Mouse (Mus musculus): ENCODE measurements around the gene Ppm1b. TPM values are rescaled to one million over a fixed set of nuclear protein-coding genes. Genes with fewer than 3 reads are reported as not detected.

Gene Ppm1b
- polyA plus RNA-seq, 1 experiment from 2014 or later: 97.5 TPM

DNA sequence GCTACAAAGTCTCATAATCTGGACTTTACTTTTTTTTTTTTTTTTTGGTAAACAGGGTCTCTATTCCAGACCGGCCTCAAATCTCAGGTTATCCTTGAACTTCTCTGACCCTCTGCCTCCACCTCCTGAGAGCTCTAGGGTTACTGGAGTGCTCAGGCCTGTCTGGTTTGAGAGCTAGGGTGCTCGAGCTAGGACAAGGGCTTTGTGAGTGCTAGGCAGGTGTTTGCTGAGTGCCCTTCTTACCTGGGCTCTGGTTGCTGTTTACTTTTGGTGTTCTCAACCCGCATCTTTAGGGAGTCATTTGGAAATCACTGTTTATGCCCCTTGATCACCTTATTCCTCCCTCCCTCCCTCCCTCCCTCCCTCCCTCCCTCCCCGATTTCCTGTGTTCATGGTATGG, 5.5 kb downstream of the Ppm1b start:
- WGBS: 91% methylated on average over 4 of the region's 4 CpGs
- no peak overlapping the region for H3K4me2 ChIP-seq (ENCODE audit: low read length)
- no peaks in the 10 kb centered on the region for H3K36me3 ChIP-seq (ENCODE audit: control insufficient read depth, insufficient read depth, low read length)
- H3K4me3 ChIP-seq (replicated peaks; ENCODE audit: low read depth, low read length): no peak overlapping the region
- DNase-seq: no peak
- H3K9me3 ChIP-seq (ENCODE audit: control insufficient read depth, low read length): no peaks in the 10 kb centered on the region
- H3K9ac ChIP-seq (replicated peaks; ENCODE audit: low read length): no peak overlapping the region
- H3K4me1 ChIP-seq (ENCODE audit: control insufficient read depth, insufficient read depth, low read length): peaks cover 22% of the 10 kb centered on the region
- ATAC-seq (ENCODE audit: low FRiP score, low TSS enrichment): no peak
- H3K27ac ChIP-seq (replicated peaks; ENCODE audit: low read depth, low read length): no peak overlapping the region
- no peaks in the 10 kb centered on the region for H3K27me3 ChIP-seq (ENCODE audit: control insufficient read depth, insufficient read depth, low read length)

DNA sequence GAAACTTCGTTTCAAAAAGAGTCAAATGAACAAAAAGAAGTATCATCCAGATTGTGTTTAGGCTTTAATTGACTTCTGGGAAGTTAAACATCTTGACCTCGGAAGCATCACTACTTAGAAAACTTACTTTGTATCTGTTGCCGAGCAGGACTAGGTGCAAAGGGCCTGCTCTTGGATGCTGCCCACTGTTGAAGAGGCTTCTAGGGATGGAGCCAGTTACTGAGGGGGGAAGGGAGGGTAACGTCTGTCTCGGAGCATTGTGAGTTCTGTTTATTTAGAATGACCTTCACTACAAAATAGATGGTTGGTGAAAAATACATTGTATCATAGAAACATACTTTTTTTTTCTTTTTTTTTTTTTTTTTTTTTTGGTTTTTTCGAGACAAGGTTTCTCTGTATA, 7.1 kb downstream of the Ppm1b start:
- Histone ChIP-seq H3K27ac (replicated peaks; ENCODE audit: low read depth, low read length) (no peak overlapping the region), H3K4me3 (replicated peaks; ENCODE audit: low read depth, low read length) (no peak overlapping the region), H3K4me1 (ENCODE audit: control insufficient read depth, insufficient read depth, low read length) (peaks cover 22% of the 10 kb centered on the region), H3K9ac (replicated peaks; ENCODE audit: low read length) (no peak overlapping the region), H3K9me3 (ENCODE audit: control insufficient read depth, low read length) (no peaks in the 10 kb centered on the region), H3K36me3 (ENCODE audit: control insufficient read depth, insufficient read depth, low read length) (no peaks in the 10 kb centered on the region), H3K27me3 (ENCODE audit: control insufficient read depth, insufficient read depth, low read length) (no peaks in the 10 kb centered on the region), H3K4me2 (ENCODE audit: low read length) (no peak overlapping the region)
- 90% methylated on average over 6 of the region's 6 CpGs for WGBS
- ATAC-seq (ENCODE audit: low FRiP score, low TSS enrichment) (no peak), DNase-seq (no peak)

DNA sequence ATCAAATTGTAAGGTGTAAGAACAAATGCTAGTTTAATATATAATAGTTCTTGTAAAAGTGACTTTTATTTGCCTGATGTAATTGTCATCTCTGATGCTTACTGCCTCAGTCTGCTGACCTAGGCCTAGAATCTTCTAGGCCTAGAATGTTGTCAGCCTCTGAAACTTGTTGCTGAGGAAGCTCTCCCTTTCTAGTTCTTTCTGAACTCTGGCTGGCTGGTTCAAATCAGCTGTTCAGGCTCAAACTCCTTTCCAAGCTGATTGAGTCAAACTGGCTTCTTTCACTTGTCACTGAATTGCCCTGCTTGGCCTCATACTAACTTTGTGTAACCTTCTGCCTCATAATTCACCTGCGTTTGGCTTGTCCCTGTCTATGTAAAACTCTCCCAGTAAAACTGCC, 9.7 kb downstream of the Ppm1b start:
- H3K27ac ChIP-seq (replicated peaks; ENCODE audit: low read depth, low read length): no peak overlapping the region
- no peak for ATAC-seq (ENCODE audit: low FRiP score, low TSS enrichment)
- H3K36me3 ChIP-seq (ENCODE audit: control insufficient read depth, insufficient read depth, low read length): no peaks in the 10 kb centered on the region
- no peak overlapping the region for H3K9ac ChIP-seq (replicated peaks; ENCODE audit: low read length)
- 97% methylated on average over 1 of the region's 1 CpGs for WGBS
- no peaks in the 10 kb centered on the region for H3K27me3 ChIP-seq (ENCODE audit: control insufficient read depth, insufficient read depth, low read length)
- H3K4me2 ChIP-seq (ENCODE audit: low read length): no peak overlapping the region
- DNase-seq: no peak
- no peaks in the 10 kb centered on the region for H3K9me3 ChIP-seq (ENCODE audit: control insufficient read depth, low read length)
- H3K4me3 ChIP-seq (replicated peaks; ENCODE audit: low read depth, low read length): no peak overlapping the region
- 0 out of 2 replicates have a peak, but pooled peaks cover 3% of the 10 kb centered on the region for H3K4me1 ChIP-seq (ENCODE audit: control insufficient read depth, insufficient read depth, low read length)

DNA sequence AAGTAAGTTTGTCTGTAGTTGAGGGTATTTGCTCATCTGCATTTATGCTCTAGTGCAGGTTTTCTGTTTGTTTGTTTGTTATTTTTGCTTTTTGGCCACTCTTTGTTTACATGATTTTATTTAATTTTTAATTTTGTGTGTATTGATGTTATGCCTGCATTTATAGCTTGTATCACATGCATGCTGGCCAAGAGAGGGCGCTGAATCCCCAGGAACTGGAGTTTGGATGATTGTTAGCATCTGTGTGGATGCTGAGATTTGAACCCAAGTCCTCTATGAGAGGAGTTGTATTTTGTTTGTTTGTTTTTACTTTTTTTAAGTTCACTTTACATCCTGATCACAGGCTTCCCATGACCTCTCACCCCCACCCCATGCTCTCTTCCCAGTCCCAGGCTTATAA, 10.5 kb downstream of the Ppm1b start:
- DNase-seq (no peak), ATAC-seq (ENCODE audit: low FRiP score, low TSS enrichment) (no peak)
- no peak overlapping the region for H3K4me3 ChIP-seq (replicated peaks; ENCODE audit: low read depth, low read length)
- no peaks in the 10 kb centered on the region for H3K4me1 ChIP-seq (ENCODE audit: control insufficient read depth, insufficient read depth, low read length)
- H3K36me3 ChIP-seq (ENCODE audit: control insufficient read depth, insufficient read depth, low read length): no peaks in the 10 kb centered on the region
- H3K9me3 ChIP-seq (ENCODE audit: control insufficient read depth, low read length): no peaks in the 10 kb centered on the region
- H3K27me3 ChIP-seq (ENCODE audit: control insufficient read depth, insufficient read depth, low read length): no peaks in the 10 kb centered on the region
- H3K27ac ChIP-seq (replicated peaks; ENCODE audit: low read depth, low read length): no peak overlapping the region
- WGBS: 78% methylated on average over 1 of the region's 1 CpGs
- no peak overlapping the region for H3K9ac ChIP-seq (replicated peaks; ENCODE audit: low read length)
- no peak overlapping the region for H3K4me2 ChIP-seq (ENCODE audit: low read length)

DNA sequence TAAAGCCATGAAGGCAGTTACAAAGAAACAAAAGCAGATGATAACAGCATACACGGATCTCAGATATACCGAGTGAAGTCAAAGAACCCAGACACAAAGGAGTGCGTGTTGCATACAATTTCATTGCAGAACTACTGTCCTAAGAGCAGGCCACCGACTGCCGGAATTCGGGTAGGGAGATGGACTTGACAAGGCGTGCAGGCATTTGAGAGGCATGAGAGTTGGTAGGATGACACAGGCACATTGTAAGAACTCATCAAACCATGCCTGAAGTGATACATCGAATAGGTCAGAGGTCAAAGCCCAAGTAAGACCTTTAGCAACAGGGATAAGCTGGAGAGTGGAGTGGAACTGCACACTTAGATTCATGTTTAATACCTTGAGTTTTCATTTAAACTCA, 13.4 kb downstream of the Ppm1b start:
- Histone ChIP-seq H3K27me3 (ENCODE audit: control insufficient read depth, insufficient read depth, low read length) (no peaks in the 10 kb centered on the region), H3K4me2 (ENCODE audit: low read length) (no peak overlapping the region), H3K4me3 (replicated peaks; ENCODE audit: low read depth, low read length) (no peak overlapping the region), H3K27ac (replicated peaks; ENCODE audit: low read depth, low read length) (no peak overlapping the region), H3K9me3 (ENCODE audit: control insufficient read depth, low read length) (no peaks in the 10 kb centered on the region), H3K36me3 (ENCODE audit: control insufficient read depth, insufficient read depth, low read length) (no peaks in the 10 kb centered on the region), H3K9ac (replicated peaks; ENCODE audit: low read length) (no peak overlapping the region), H3K4me1 (ENCODE audit: control insufficient read depth, insufficient read depth, low read length) (no peaks in the 10 kb centered on the region)
- no peak for ATAC-seq (ENCODE audit: low FRiP score, low TSS enrichment)
- 39% methylated on average over 8 of the region's 8 CpGs for WGBS
- DNase-seq: no peak

DNA sequence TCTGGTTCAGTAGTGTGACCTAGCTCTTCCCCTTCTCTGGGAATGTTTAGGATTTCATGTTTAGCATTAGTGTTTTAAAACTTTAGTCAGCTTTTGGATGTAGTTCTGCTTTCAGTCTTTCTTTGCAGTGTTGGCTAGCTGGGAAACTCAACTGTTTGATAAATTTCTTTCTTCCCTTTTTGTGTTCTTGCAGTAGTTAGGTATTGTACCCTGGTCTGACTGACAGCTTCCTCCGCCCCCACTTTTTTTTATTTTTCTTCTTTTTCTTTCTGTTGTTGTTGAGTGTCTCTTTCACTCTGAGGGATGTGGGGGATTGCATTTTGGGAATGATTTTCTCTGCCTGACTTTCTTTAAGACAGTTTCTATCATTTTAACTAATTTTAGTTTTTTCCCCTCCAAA, 25.2 kb downstream of the Ppm1b start:
- DNase-seq: no peak
- Histone ChIP-seq H3K27ac (replicated peaks; ENCODE audit: low read depth, low read length) (no peak overlapping the region), H3K9me3 (ENCODE audit: control insufficient read depth, low read length) (no peaks in the 10 kb centered on the region), H3K9ac (replicated peaks; ENCODE audit: low read length) (no peak overlapping the region), H3K27me3 (ENCODE audit: control insufficient read depth, insufficient read depth, low read length) (no peaks in the 10 kb centered on the region), H3K4me2 (ENCODE audit: low read length) (no peak overlapping the region), H3K36me3 (ENCODE audit: control insufficient read depth, insufficient read depth, low read length) (no peaks in the 10 kb centered on the region), H3K4me3 (replicated peaks; ENCODE audit: low read depth, low read length) (no peak overlapping the region), H3K4me1 (ENCODE audit: control insufficient read depth, insufficient read depth, low read length) (no peaks in the 10 kb centered on the region)
- ATAC-seq (ENCODE audit: low FRiP score, low TSS enrichment): no peak
- WGBS: 85% methylated on average over 1 of the region's 1 CpGs

DNA sequence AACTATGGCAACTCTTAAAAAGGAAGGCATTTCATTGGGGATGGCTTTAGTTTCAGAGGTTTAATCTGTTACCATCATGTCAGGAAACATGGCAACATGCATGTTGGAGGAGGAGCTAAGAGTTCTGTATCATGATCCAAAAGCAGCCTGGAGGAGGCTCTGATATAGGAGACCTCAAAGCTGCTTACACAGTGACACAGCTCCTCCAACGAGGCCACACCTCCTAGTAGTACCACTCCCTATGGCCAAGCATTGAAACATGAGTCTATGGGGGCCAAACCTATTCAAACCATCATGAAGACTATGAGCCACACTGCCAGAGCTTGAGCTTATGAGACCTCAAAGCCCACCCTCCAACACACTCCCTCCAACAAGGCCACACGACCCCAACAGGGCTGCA, 26.2 kb downstream of the Ppm1b start:
- H3K4me2 ChIP-seq (ENCODE audit: low read length): no peak overlapping the region
- 90% methylated on average over 2 of the region's 2 CpGs for WGBS
- no peaks in the 10 kb centered on the region for H3K36me3 ChIP-seq (ENCODE audit: control insufficient read depth, insufficient read depth, low read length)
- no peaks in the 10 kb centered on the region for H3K27me3 ChIP-seq (ENCODE audit: control insufficient read depth, insufficient read depth, low read length)
- H3K27ac ChIP-seq (replicated peaks; ENCODE audit: low read depth, low read length): no peak overlapping the region
- H3K4me3 ChIP-seq (replicated peaks; ENCODE audit: low read depth, low read length): no peak overlapping the region
- no peak overlapping the region for H3K9ac ChIP-seq (replicated peaks; ENCODE audit: low read length)
- no peak for ATAC-seq (ENCODE audit: low FRiP score, low TSS enrichment)
- DNase-seq: no peak
- no peaks in the 10 kb centered on the region for H3K9me3 ChIP-seq (ENCODE audit: control insufficient read depth, low read length)
- no peaks in the 10 kb centered on the region for H3K4me1 ChIP-seq (ENCODE audit: control insufficient read depth, insufficient read depth, low read length)

DNA sequence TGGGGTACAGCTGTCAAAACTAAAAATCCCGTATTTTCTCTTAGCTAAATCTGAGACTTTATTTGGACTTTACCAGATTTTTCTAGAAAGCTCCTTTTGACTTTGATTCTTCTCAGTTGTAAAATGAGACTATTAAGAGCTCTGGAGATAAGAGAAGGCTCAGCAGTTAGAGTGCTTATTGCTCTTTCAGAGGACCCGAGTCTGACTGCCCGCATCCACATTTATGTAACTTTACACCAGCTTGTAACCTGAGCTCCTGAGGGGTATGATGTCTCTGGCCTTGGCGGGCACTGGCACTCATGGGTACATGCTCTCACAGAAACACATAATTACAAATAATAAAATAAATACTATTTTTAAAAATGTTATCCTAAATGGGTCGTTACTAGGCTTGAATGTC, 29.8 kb downstream of the Ppm1b start:
- Histone ChIP-seq H3K27ac (replicated peaks; ENCODE audit: low read depth, low read length) (no peak overlapping the region), H3K4me1 (ENCODE audit: control insufficient read depth, insufficient read depth, low read length) (no peaks in the 10 kb centered on the region), H3K9ac (replicated peaks; ENCODE audit: low read length) (no peak overlapping the region), H3K4me2 (ENCODE audit: low read length) (no peak overlapping the region), H3K9me3 (ENCODE audit: control insufficient read depth, low read length) (no peaks in the 10 kb centered on the region), H3K36me3 (ENCODE audit: control insufficient read depth, insufficient read depth, low read length) (no peaks in the 10 kb centered on the region), H3K4me3 (replicated peaks; ENCODE audit: low read depth, low read length) (no peak overlapping the region), H3K27me3 (ENCODE audit: control insufficient read depth, insufficient read depth, low read length) (no peaks in the 10 kb centered on the region)
- ATAC-seq (ENCODE audit: low FRiP score, low TSS enrichment) (no peak), DNase-seq (no peak)
- WGBS: 82% methylated on average over 5 of the region's 5 CpGs

DNA sequence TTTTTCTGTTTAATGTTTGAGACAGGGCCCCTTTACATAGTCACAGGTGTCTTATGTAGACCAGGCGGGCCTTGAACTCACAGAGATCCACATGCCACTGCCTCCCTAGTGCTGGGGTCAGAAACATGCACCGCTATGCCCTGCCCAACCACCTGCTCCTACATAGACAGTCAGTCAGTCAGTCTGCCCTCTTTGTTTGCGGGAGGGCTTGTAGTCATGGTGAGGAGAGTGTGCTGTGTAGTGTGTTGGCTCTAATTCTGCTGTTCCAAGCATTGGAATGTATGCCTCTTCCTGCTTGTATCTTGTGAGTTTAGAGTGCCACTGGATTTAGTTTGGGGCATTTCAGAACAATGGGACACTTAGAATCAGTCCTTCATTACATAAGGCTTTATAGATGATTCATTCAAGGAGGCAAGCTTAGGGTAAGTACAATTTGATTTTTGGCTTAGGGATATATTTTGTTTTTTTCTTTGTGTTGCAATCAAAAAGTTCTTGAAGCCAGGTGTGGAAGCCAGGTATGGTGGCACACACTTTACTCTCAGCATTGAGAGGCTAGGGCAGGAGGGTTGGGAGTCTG, 31.4 kb downstream of the Ppm1b start:
- no peak for DNase-seq
- Histone ChIP-seq H3K27ac (replicated peaks; ENCODE audit: low read depth, low read length) (no peak overlapping the region), H3K9ac (replicated peaks; ENCODE audit: low read length) (no peak overlapping the region), H3K36me3 (ENCODE audit: control insufficient read depth, insufficient read depth, low read length) (no peaks in the 10 kb centered on the region), H3K4me1 (ENCODE audit: control insufficient read depth, insufficient read depth, low read length) (no peaks in the 10 kb centered on the region), H3K27me3 (ENCODE audit: control insufficient read depth, insufficient read depth, low read length) (no peaks in the 10 kb centered on the region), H3K4me2 (ENCODE audit: low read length) (no peak overlapping the region), H3K4me3 (replicated peaks; ENCODE audit: low read depth, low read length) (no peak overlapping the region), H3K9me3 (ENCODE audit: control insufficient read depth, low read length) (no peaks in the 10 kb centered on the region)
- ATAC-seq (ENCODE audit: low FRiP score, low TSS enrichment): no peak
- 78% methylated on average over 3 of the region's 3 CpGs for WGBS
